Mouse (Mus musculus) liver, adult 2 months (tissue): ENCODE data around the gene Panx3. TPM values are rescaled to one million over a fixed set of nuclear protein-coding genes. Genes with fewer than 3 reads are reported as not detected.

Source experiments
- DNase-seq: peaks from one replicate; pipeline ENCODE4 v3.0.0-alpha.2; 2011; ENCODE audit warnings: low read depth, low spot score; ENCODE audit errors: extremely low read depth
- H3K27ac ChIP-seq: fragments of 200-500 bp; replicated peaks from 2 replicates; pipeline ENCODE4 v1.5.1; 2012; ENCODE audit warnings: low read depth, mild to moderate bottlenecking, control low read depth, inconsistent platforms, low read length; ENCODE audit not compliant: insufficient read depth
- H3K27me3 ChIP-seq: fragments of 200-500 bp; 2 replicates; pipeline ENCODE4 v1.6.1; 2012; ENCODE audit warnings: mild to moderate bottlenecking, moderate library complexity, low read length, inconsistent platforms; ENCODE audit not compliant: control insufficient read depth, insufficient read depth
- H3K36me3 ChIP-seq: fragments of 200-500 bp; 2 replicates; pipeline ENCODE4 v1.6.1; 2012; ENCODE audit warnings: low read length, inconsistent platforms; ENCODE audit not compliant: control insufficient read depth, insufficient read depth
- H3K4me1 ChIP-seq: fragments of 200-500 bp; 2 replicates; pipeline ENCODE4 v1.6.1; 2011; ENCODE audit warnings: low read length; ENCODE audit not compliant: control insufficient read depth, insufficient read depth
- H3K4me3 ChIP-seq: fragments of 200-500 bp; 2 replicates; pipeline ENCODE4 v1.5.1; 2011; ENCODE audit warnings: low read depth, mild to moderate bottlenecking, control low read depth, low read length, moderate library complexity; ENCODE audit not compliant: insufficient read depth
- H3K79me2 ChIP-seq: fragments of 200-500 bp; 2 replicates; pipeline ENCODE4 v1.6.1; 2012; ENCODE audit warnings: inconsistent platforms, mild to moderate bottlenecking, low read length, moderate library complexity; ENCODE audit not compliant: control insufficient read depth, insufficient read depth
- H3K9ac ChIP-seq: fragments of 200-500 bp; 2 replicates; pipeline ENCODE4 v1.6.1; 2012; ENCODE audit warnings: low read depth, mild to moderate bottlenecking, control low read depth, inconsistent platforms, low read length
- CTCF ChIP-seq: fragments of 200-500 bp; IDR thresholded peaks from 2 replicates; pipeline ENCODE4 v1.5.1; 2011; ENCODE audit warnings: low read depth, low read length, control low read depth
- POLR2A ChIP-seq: fragments of 200-500 bp; IDR thresholded peaks from 2 replicates; pipeline ENCODE4 v1.6.1; 2011; ENCODE audit warnings: low read length, control low read depth; ENCODE audit not compliant: insufficient read depth; ENCODE audit errors: extremely low read depth
- WGBS: fragments of 180-500 bp; shearing (Covaris S2); methylation state at CpG from one replicate; pipeline ENCODE4 v1.1.7; 2018; 5-methylcytosine and 5-hydroxymethylcytosine counted together
- polyA plus RNA-seq: library from polyadenylated mRNA; depleted of rRNA; stranded (reverse); fragments of >200 nt; gene quantifications from 2 replicates; pipeline ENCODE4 v1.2.3, GENCODE M21; 2012
- total RNA-seq: library from RNA; depleted of rRNA; stranded (reverse); fragments of >200 nt; gene quantifications from 2 replicates; pipeline ENCODE4 v1.2.3, GENCODE M21; 2014

The Panx3 gene
- total and polyA plus RNA-seq, 2 experiments, result not detected

- H3K4me3 ChIP-seq, result no peak overlapping the region
- no peaks in the 10 kb centered on the region for H3K27me3 ChIP-seq
- TF ChIP-seq POLR2A, result no peak
- TF ChIP-seq CTCF, result no peak
- 85% methylated on average over 6 of the region's 6 CpGs for WGBS
- DNase-seq, result no peak
- peaks cover 3% of the 10 kb centered on the region for H3K36me3 ChIP-seq
- H3K4me1 ChIP-seq, result peaks cover 3% of the 10 kb centered on the region; the same call in 1 of the 2 replicates
- no peaks in the 10 kb centered on the region for H3K79me2 ChIP-seq
- H3K9ac ChIP-seq, result no peak overlapping the region
- H3K27ac ChIP-seq, result no peak overlapping the region
Observed at GRCm38 (mm10) chr9:37659413-37659812, 9.6 kb downstream of the Panx3 start.

- Histone ChIP-seq H3K4me3 (peak within 1 kb of the TSS; percentile 87), H3K36me3 (peaks cover 26% of the 10 kb centered on the region), H3K9ac (peak within 1 kb of the TSS; percentile 78), H3K79me2 (no peaks in the 10 kb centered on the region), H3K27me3 (no peaks in the 10 kb centered on the region), H3K4me1 (peaks cover 3% of the 10 kb centered on the region; the same call in 1 of the 2 replicates), H3K27ac (peak within 1 kb of the TSS; percentile 59)
- TF ChIP-seq POLR2A (0 out of 2 replicates have a peak, but pooled peaks have one; percentile 31), CTCF (no peak)
- peak; percentile 77 for DNase-seq
- under 1% methylated on average over 36 of the region's 36 CpGs for WGBS
Observed at GRCm38 (mm10) chr9:37656931-37657481, 12.0 kb downstream of the Panx3 start, which contains the start of gene Tbrg1. Gene Tbrg1, minus strand, starts transcription at chr9:37657312.

DNA sequence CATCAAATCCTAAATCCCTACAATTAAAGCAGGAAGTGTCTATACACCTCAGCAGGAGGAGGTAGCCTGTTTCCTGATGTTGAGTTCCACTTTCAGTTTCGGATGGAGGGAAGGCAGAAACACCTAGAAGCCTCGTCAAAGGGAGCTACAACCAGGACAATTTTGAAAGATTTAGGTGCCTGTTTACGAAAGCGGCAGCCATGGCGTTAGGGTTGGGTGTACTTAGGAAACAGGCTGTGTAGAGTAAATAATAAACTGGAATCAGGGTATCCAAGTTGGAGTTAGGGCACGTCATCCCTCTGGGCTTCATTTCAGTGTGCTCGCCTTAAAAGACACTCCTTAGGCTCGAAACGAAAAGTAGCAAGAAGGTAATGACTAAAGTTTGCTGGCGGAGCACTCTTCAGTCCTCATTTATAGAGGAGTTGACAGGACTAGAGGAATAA, 12.6 kb downstream of the Panx3 start:
- Histone ChIP-seq H3K9ac (peak overlapping the region; percentile 78), H3K4me3 (peak overlapping the region; percentile 87), H3K79me2 (no peaks in the 10 kb centered on the region), H3K27ac (peak overlapping the region; percentile 59), H3K36me3 (peaks cover 28% of the 10 kb centered on the region), H3K4me1 (peaks cover 3% of the 10 kb centered on the region; the same call in 1 of the 2 replicates), H3K27me3 (no peaks in the 10 kb centered on the region)
- DNase-seq, result peak; percentile 61
- no peak for TF ChIP-seq POLR2A
- no peak for TF ChIP-seq CTCF
- WGBS, result under 1% methylated on average over 10 of the region's 10 CpGs

DNA sequence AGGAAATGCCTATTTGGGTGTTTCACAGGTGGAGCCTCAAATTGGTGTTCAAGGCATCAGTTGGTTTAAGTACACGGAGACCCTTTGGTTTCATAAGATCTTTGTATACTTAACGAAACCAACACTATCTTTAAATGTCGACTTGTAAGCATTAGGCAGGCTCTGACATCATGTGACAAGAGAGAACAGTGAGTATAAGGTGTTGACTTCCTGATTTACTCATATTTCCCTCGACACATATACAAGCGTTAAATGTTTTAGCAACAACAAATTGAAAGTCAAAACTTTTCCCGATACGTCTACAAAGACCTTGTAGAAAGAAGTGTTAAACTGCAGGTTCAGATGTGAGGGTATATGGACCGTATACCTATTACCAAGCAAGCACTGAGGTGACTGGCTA, 13.1 kb downstream of the Panx3 start:
- H3K4me1 ChIP-seq, result peaks cover 3% of the 10 kb centered on the region; the same call in 1 of the 2 replicates
- no peaks in the 10 kb centered on the region for H3K79me2 ChIP-seq
- H3K36me3 ChIP-seq, result peaks cover 33% of the 10 kb centered on the region
- H3K27me3 ChIP-seq, result no peaks in the 10 kb centered on the region
- WGBS, result 33% methylated on average over 8 of the region's 8 CpGs
- H3K4me3 ChIP-seq, result peak overlapping the region; percentile 87; the same call in 1 of the 2 replicates
- no peak for DNase-seq
- TF ChIP-seq POLR2A (no peak), CTCF (no peak)
- H3K27ac ChIP-seq, result no peak overlapping the region
- no peak overlapping the region for H3K9ac ChIP-seq

GRCm38 (mm10) chr9:37653836-37654235, 15.2 kb downstream of the Panx3 start:
- WGBS, result 89% methylated on average over 5 of the region's 5 CpGs
- TF ChIP-seq POLR2A, result no peak
- TF ChIP-seq CTCF, result no peak
- Histone ChIP-seq H3K27me3 (no peaks in the 10 kb centered on the region), H3K36me3 (peaks cover 54% of the 10 kb centered on the region), H3K4me1 (peaks cover 3% of the 10 kb centered on the region; the same call in 1 of the 2 replicates), H3K27ac (no peak overlapping the region), H3K9ac (no peak overlapping the region), H3K79me2 (no peaks in the 10 kb centered on the region), H3K4me3 (no peak overlapping the region)
- no peak for DNase-seq

DNA sequence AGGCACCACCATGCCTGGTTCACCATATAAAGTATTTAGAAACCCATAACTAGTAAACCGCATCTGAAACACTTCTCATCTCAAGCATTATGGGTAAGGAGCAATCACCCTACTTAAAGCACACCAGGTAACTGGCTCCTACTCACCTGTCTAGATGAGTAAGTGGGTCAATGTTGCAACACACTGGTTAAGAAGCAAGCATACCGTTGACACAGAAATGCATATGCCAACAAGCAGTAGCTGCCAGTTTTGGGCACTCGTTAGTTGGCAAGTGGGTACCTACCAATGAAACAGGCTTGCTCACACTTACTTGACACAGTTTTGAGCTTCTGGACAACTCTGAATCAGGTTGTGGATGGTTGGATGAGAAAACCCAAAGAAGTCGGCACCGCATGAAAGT, 18.4 kb downstream of the Panx3 start:
- no peak for TF ChIP-seq POLR2A
- no peak for TF ChIP-seq CTCF
- Histone ChIP-seq H3K27ac (no peak overlapping the region), H3K4me1 (no peaks in the 10 kb centered on the region), H3K27me3 (no peaks in the 10 kb centered on the region), H3K79me2 (no peaks in the 10 kb centered on the region), H3K9ac (no peak overlapping the region), H3K36me3 (peaks cover 79% of the 10 kb centered on the region), H3K4me3 (no peak overlapping the region)
- DNase-seq, result peak; percentile 22
- WGBS, result 70% methylated on average over 5 of the region's 5 CpGs
